Mouse (Mus musculus) CH12.LX (cell line): ENCODE results near the gene Vac14. TPM values are rescaled to one million over a fixed set of nuclear protein-coding genes. Genes with fewer than 3 reads are reported as not detected.
A peak's percentile ranks its signal among the peaks of the same experiment; 100 is the strongest.

ENCODE experiments used
- DNase-seq: peaks from one replicate; pipeline ENCODE4 v3.0.0-alpha.2; 2013; ENCODE audit errors: extremely low read depth
- H3K27ac ChIP-seq: 2 replicates; pipeline ENCODE4 v1.5.1; 2012; ENCODE audit warnings: low read depth, mild to moderate bottlenecking, control low read depth, moderate library complexity; ENCODE audit not compliant: insufficient read depth
- H3K27me3 ChIP-seq: replicated peaks from 2 replicates; pipeline ENCODE3; 2012; ENCODE audit warnings: inconsistent platforms
- H3K36me3 ChIP-seq, 2 experiments: replicated peaks in 1 of 2; 2 replicates each; pipeline versions ENCODE3 to v1.6.1; 2012; ENCODE audit warnings: inconsistent platforms in 1 of 2, low read length in 1 of 2, mild to moderate bottlenecking in 1 of 2, mixed read lengths in 1 of 2, moderate library complexity in 1 of 2; ENCODE audit not compliant: control insufficient read depth in 1 of 2, insufficient read depth in 1 of 2
- H3K4me1 ChIP-seq, 2 experiments: 2 replicates each; pipeline ENCODE4 v1.6.1; 2012; ENCODE audit warnings: inconsistent platforms in 1 of 2, moderate library complexity in 1 of 2; ENCODE audit not compliant: insufficient read depth in 2 of 2, control insufficient read depth in 1 of 2
- H3K4me2 ChIP-seq: 2 replicates; pipeline ENCODE4 v1.6.1; 2012; ENCODE audit warnings: low read depth, mild to moderate bottlenecking, control low read depth; ENCODE audit not compliant: poor library complexity, insufficient read depth, severe bottlenecking
- H3K4me3 ChIP-seq, 3 experiments: fragments of 150-350 bp in 1 of 3; sonication (generic) in 1 of 3; replicated peaks in 1 of 3; 2 replicates each; pipeline versions ENCODE3 to v1.5.1; 2011 to 2012; ENCODE audit warnings: low read depth in 2 of 3, low read length in 2 of 3, mild to moderate bottlenecking in 2 of 3, moderate library complexity in 2 of 3, control low read depth in 1 of 3, improper control_type of control experiment in 1 of 3, inconsistent platforms in 1 of 3, mixed read lengths in 1 of 3; ENCODE audit not compliant: poor library complexity in 1 of 3
- H3K79me2 ChIP-seq: replicated peaks from 2 replicates; pipeline ENCODE4 v1.6.1; 2012; ENCODE audit warnings: mild to moderate bottlenecking, moderate library complexity; ENCODE audit not compliant: control insufficient read depth, poor library complexity, insufficient read depth, severe bottlenecking; ENCODE audit errors: extremely low read depth
- H3K9ac ChIP-seq: 2 replicates; pipeline ENCODE4 v1.6.1; 2012; ENCODE audit warnings: low read depth, mild to moderate bottlenecking, control low read depth, moderate library complexity; ENCODE audit not compliant: insufficient read depth
- H3K9me3 ChIP-seq: replicated peaks from 2 replicates; pipeline ENCODE3; 2012; ENCODE audit warnings: low read length, inconsistent platforms, mixed read lengths
- CHD1 ChIP-seq: IDR thresholded peaks from 2 replicates; pipeline ENCODE4 v1.6.1; 2012; ENCODE audit warnings: low read depth, low read length, improper control_type of control experiment, inconsistent platforms
- CHD2 ChIP-seq: IDR thresholded peaks from 2 replicates; pipeline ENCODE4 v1.6.1; 2011; ENCODE audit warnings: low read length, improper control_type of control experiment
- E2F4 ChIP-seq: IDR thresholded peaks from 2 replicates; pipeline ENCODE4 v1.6.1; 2011; ENCODE audit warnings: low read depth, low read length, improper control_type of control experiment; ENCODE audit not compliant: insufficient replicate concordance
- ELF1 ChIP-seq: IDR thresholded peaks from 2 replicates; pipeline ENCODE4 v1.6.1; 2014; ENCODE audit warnings: low read depth, mild to moderate bottlenecking, inconsistent platforms, low read length, improper control_type of control experiment
- EP300 ChIP-seq: IDR thresholded peaks from 2 replicates; pipeline ENCODE4 v1.6.1; 2011; ENCODE audit warnings: low read length, improper control_type of control experiment
- ETS1 ChIP-seq: conservative IDR thresholded peaks from 2 replicates; pipeline ENCODE4 v1.6.1; 2012; ENCODE audit warnings: low read depth, mild to moderate bottlenecking, inconsistent platforms, low read length, improper control_type of control experiment, moderate library complexity
- GABPA ChIP-seq: IDR thresholded peaks from 2 replicates; pipeline ENCODE4 v1.6.1; 2012; ENCODE audit warnings: low read depth, low read length, improper control_type of control experiment, inconsistent platforms; ENCODE audit not compliant: insufficient replicate concordance
- HCFC1 ChIP-seq: IDR thresholded peaks from 2 replicates; pipeline ENCODE4 v1.6.1; 2012; ENCODE audit warnings: low read depth, mild to moderate bottlenecking, inconsistent platforms, low read length, improper control_type of control experiment
- IRF4 ChIP-seq: IDR thresholded peaks from 2 replicates; pipeline ENCODE4 v1.6.1; 2014; ENCODE audit warnings: low read depth, mild to moderate bottlenecking, inconsistent platforms, low read length, improper control_type of control experiment
- JUN ChIP-seq: IDR thresholded peaks from 2 replicates; pipeline ENCODE4 v1.6.1; 2011; ENCODE audit warnings: low read depth, mild to moderate bottlenecking, low read length, improper control_type of control experiment, moderate library complexity; ENCODE audit not compliant: insufficient read depth
- JUND ChIP-seq: conservative IDR thresholded peaks from 2 replicates; pipeline ENCODE4 v1.6.1; 2011; ENCODE audit warnings: low read depth, low read length, improper control_type of control experiment
- KAT2A ChIP-seq: IDR thresholded peaks from 2 replicates; pipeline ENCODE4 v1.6.1; 2012; ENCODE audit warnings: low read length, improper control_type of control experiment, inconsistent platforms; ENCODE audit not compliant: insufficient replicate concordance
- MAFK ChIP-seq: IDR thresholded peaks from 2 replicates; pipeline ENCODE4 v1.6.1; 2011; ENCODE audit warnings: low read length, improper control_type of control experiment; ENCODE audit not compliant: insufficient replicate concordance
- MAZ ChIP-seq: IDR thresholded peaks from 2 replicates; pipeline ENCODE4 v1.6.1; 2012; ENCODE audit warnings: low read depth, mild to moderate bottlenecking, inconsistent platforms, low read length, improper control_type of control experiment, moderate library complexity
- MEF2A ChIP-seq: IDR thresholded peaks from 2 replicates; pipeline ENCODE4 v1.6.1; 2014; ENCODE audit warnings: low read depth, mild to moderate bottlenecking, inconsistent platforms, low read length, improper control_type of control experiment, borderline replicate concordance
- MXI1 ChIP-seq: IDR thresholded peaks from 2 replicates; pipeline ENCODE4 v1.6.1; 2011; ENCODE audit warnings: mild to moderate bottlenecking, low read depth, low read length, improper control_type of control experiment
- MYC ChIP-seq: IDR thresholded peaks from 2 replicates; pipeline ENCODE4 v1.6.1; 2011; ENCODE audit warnings: low read depth, mild to moderate bottlenecking, improper control_type of control experiment, low read length
- NELFE ChIP-seq: IDR thresholded peaks from 2 replicates; pipeline ENCODE4 v1.6.1; 2011; ENCODE audit warnings: low read depth, low read length, improper control_type of control experiment
- NRF1 ChIP-seq: IDR thresholded peaks from 2 replicates; pipeline ENCODE4 v1.6.1; 2014; ENCODE audit warnings: low read depth, mild to moderate bottlenecking, inconsistent platforms, low read length, improper control_type of control experiment, moderate library complexity
- PAX5 ChIP-seq: IDR thresholded peaks from 2 replicates; pipeline ENCODE4 v1.6.1; 2012; ENCODE audit warnings: low read length, inconsistent platforms, mixed read lengths
- POLR2A ChIP-seq: IDR thresholded peaks from 2 replicates; pipeline ENCODE4 v1.6.1; 2011; ENCODE audit warnings: low read depth, mild to moderate bottlenecking, improper control_type of control experiment, low read length
- POLR2AphosphoS2 ChIP-seq: IDR thresholded peaks from 2 replicates; pipeline ENCODE4 v1.6.1; 2011; ENCODE audit warnings: low read depth, low read length, improper control_type of control experiment
- RAD21 ChIP-seq: IDR thresholded peaks from 2 replicates; pipeline ENCODE4 v1.6.1; 2011; ENCODE audit warnings: low read depth, mild to moderate bottlenecking, low read length, improper control_type of control experiment, moderate library complexity
- SMC3 ChIP-seq: IDR thresholded peaks from 2 replicates; pipeline ENCODE4 v1.6.1; 2011; ENCODE audit warnings: low read depth, low read length, improper control_type of control experiment
- TBP ChIP-seq: conservative IDR thresholded peaks from 2 replicates; pipeline ENCODE4 v1.6.1; 2011; ENCODE audit warnings: low read depth, low read length, improper control_type of control experiment
- UBTF ChIP-seq: IDR thresholded peaks from 2 replicates; pipeline ENCODE4 v1.6.1; 2012; ENCODE audit warnings: low read depth, mild to moderate bottlenecking, inconsistent platforms, low read length, improper control_type of control experiment, moderate library complexity
- USF1 ChIP-seq: IDR thresholded peaks from 2 replicates; pipeline ENCODE4 v1.6.1; 2014; ENCODE audit warnings: low read depth, mild to moderate bottlenecking, inconsistent platforms, low read length, improper control_type of control experiment
- USF2 ChIP-seq: conservative IDR thresholded peaks from 2 replicates; pipeline ENCODE4 v1.6.1; 2011; ENCODE audit warnings: low read depth, low read length, improper control_type of control experiment
- ZKSCAN1 ChIP-seq: IDR thresholded peaks from 2 replicates; pipeline ENCODE4 v1.6.1; 2012; ENCODE audit warnings: low read depth, inconsistent platforms, low read length, improper control_type of control experiment, borderline replicate concordance
- ZMIZ1 ChIP-seq: IDR thresholded peaks from 2 replicates; pipeline ENCODE4 v1.6.1; 2012; ENCODE audit warnings: low read depth, mild to moderate bottlenecking, inconsistent platforms, low read length, improper control_type of control experiment
- ZNF384 ChIP-seq: IDR thresholded peaks from 2 replicates; pipeline ENCODE4 v1.6.1; 2012; ENCODE audit warnings: low read depth, low read length, improper control_type of control experiment, inconsistent platforms
- dilution Hi-C: fragments of 300-500 bp; cut with MboI; formaldehyde crosslinking; loops from 2 replicates; pipeline ENCODE4 v1.14.3; 2020; ENCODE audit warnings: low sequenced_read_pairs; ENCODE audit not compliant: extremely low pct_unique_long_range_greater_than_20kb, extremely low pct_ligation_motif_present
- in situ Hi-C: fragments of 300-500 bp; cut with MboI; formaldehyde crosslinking; loops from 3 replicates; pipeline ENCODE4 v1.14.3; 2019; ENCODE audit warnings: low sequenced_read_pairs, low pct_ligation_motif_present, low pct_unique_long_range_greater_than_20kb, mixed read lengths
- polyA plus RNA-seq: library from polyadenylated mRNA; unstranded; fragments of >175 nt; gene quantifications from 2 replicates; pipeline ENCODE4 v1.2.1, GENCODE M21; 2012; ENCODE audit warnings: low read depth; ENCODE audit not compliant: insufficient read length
- total RNA-seq, 2 experiments: library from RNA; depleted of rRNA; stranded (reverse); fragments of 300-350 nt in 1 of 2; fragments of >200 nt in 1 of 2; gene quantifications; 2 replicates each; pipeline ENCODE4 v1.2.3; 2012 to 2014

Vac14 gene
- total and polyA plus RNA-seq, 3 experiments, result 20.9 to 73.8 (median 28.2) TPM

DNA sequence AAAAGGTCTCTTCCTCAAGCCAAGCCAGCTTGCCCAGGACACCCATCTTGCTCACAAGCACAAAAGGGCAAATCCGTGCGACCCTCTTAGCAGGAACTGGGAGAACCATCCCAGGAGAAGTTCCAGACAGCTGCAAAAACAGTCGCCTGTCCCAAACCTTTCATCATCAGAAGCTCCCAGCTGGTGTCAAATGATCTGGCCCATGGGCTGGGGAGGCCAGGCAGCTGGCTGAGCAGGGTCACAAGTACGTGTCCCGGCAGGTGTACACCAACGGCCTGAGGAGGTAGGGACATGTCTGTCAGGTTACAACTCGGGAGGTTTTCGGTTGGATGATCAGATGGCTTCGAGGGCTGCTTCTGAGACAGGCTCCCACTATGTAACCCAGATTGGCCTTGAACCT, 128.3 kb downstream of the Vac14 start:
- Histone ChIP-seq H3K4me1 (peaks cover 2 to 3% of the 10 kb centered on the region in 2 experiments; a peak in 3 of 4 replicates), H3K36me3 (no peaks in the 10 kb centered on the region), H3K9ac (no peak overlapping the region), H3K4me3 (no peak overlapping the region), H3K4me2 (no peak overlapping the region), H3K27me3 (no peaks in the 10 kb centered on the region), H3K9me3 (no peaks in the 10 kb centered on the region), H3K79me2 (no peaks in the 10 kb centered on the region), H3K27ac (no peak overlapping the region)
- TF ChIP-seq MYC (no peak), ETS1 (no peak), JUN (no peak), USF1 (no peak), TBP (no peak), SMC3 (no peak), KAT2A (no peak), UBTF (no peak), POLR2A (no peak), HCFC1 (no peak), GABPA (no peak), NRF1 (no peak), POLR2AphosphoS2 (no peak), ZKSCAN1 (no peak), E2F4 (no peak)
- no peak for DNase-seq
- in situ Hi-C loops, result no loop called here
- dilution Hi-C loops, result no loop called here

DNA sequence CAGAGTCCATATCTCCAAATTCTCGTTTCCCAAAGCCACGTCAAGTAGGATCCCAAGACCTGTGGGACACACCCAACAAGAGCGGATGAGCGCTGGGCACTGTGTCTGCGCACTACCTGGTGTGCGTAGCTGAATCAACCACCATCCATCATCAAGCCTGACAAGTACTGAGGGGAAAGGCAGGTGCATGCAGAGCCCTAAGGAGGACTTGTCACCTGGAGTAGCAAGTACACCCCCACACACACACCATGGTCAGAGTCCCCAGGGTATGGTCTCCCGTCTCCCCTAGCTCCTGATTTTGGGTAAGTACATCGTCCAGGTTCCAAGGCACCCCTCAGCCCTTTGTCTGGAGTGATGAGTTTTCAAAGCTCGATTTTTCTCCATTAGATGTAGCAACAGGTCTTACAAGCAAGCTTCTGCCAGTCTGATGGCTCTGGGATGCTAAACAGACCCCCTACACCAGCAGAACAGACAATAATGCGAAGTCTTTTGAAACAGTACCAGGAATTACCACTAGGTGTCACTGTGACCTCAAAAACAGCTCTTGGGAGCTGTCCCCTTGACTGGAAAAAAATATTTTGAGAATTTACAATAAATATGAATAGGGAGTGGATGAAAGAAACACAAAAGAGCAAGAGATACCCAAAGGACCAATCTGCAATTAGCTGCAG, 131.2 kb downstream of the Vac14 start:
- H3K4me3 ChIP-seq, result no peak overlapping the region
- no peak overlapping the region for H3K4me2 ChIP-seq
- H3K79me2 ChIP-seq, result no peaks in the 10 kb centered on the region
- peaks cover 3 to 5% of the 10 kb centered on the region in 2 experiments for H3K4me1 ChIP-seq
- no peak overlapping the region for H3K27ac ChIP-seq
- H3K27me3 ChIP-seq, result no peaks in the 10 kb centered on the region
- no peaks in the 10 kb centered on the region for H3K36me3 ChIP-seq
- in situ Hi-C loops, result loop anchor here (10.0 kb wide), 1 partner anchor 95 kb away; the partner anchor contains the start of genes Cog4 and Sf3b3
- dilution Hi-C loops, result no loop called here
- DNase-seq, result peak; percentile 67
- H3K9ac ChIP-seq, result no peak overlapping the region
- H3K9me3 ChIP-seq, result no peaks in the 10 kb centered on the region
- TF ChIP-seq GABPA (no peak), JUN (no peak), ZNF384 (peak; percentile 71), MAFK (no peak), RAD21 (peak; percentile 97), CHD2 (no peak), KAT2A (no peak), MYC (no peak), MAZ (no peak), HCFC1 (no peak), MXI1 (no peak), PAX5 (no peak), NELFE (no peak), ZKSCAN1 (no peak), EP300 (no peak), JUND (0 out of 2 replicates have a peak, but pooled peaks have one; percentile 36), ETS1 (no peak), ZMIZ1 (no peak), ELF1 (no peak), NRF1 (no peak), CHD1 (no peak), MEF2A (no peak), IRF4 (0 out of 2 replicates have a peak, but pooled peaks have one; percentile 9), SMC3 (peak; percentile 75), USF2 (no peak)
